Mouse (Mus musculus) CH12.LX (cell line): ENCODE measurements at regions not wholly inside any gene's neighbourhood (a gene's known extent, or its start where the extent isn't known, plus 50 kb on each side); places are given as distances from the start of the nearest gene placed in this dataset.

Experiments
- CTCF ChIP-seq, 2 experiments: IDR thresholded peaks in 1 of 2; conservative IDR thresholded peaks in 1 of 2; 2 replicates each; pipeline ENCODE4 v1.5.1; 2011 to 2012; ENCODE audit warnings: low read depth in 2 of 2, low read length in 2 of 2, improper control_type of control experiment in 1 of 2, inconsistent platforms in 1 of 2, mild to moderate bottlenecking in 1 of 2, moderate library complexity in 1 of 2
- ETS1 ChIP-seq: conservative IDR thresholded peaks from 2 replicates; pipeline ENCODE4 v1.6.1; 2012; ENCODE audit warnings: low read depth, mild to moderate bottlenecking, inconsistent platforms, low read length, improper control_type of control experiment, moderate library complexity

- TF ChIP-seq ETS1 (no peak), CTCF (conservative IDR thresholded peaks at IDR 0.05 in 1 of 2, IDR thresholded peaks at IDR 0.05 in 1 of 2; ENCODE audit: low read depth in 2 of 2, low read length in 2 of 2) (no peak)
Measured at GRCm38 (mm10) chr13:102153785-102154608, 386.0 kb upstream of the Pik3r1 start.
